Comparison of ENCODE assay signal across 19 mouse cellular contexts in the genomic region with DNA sequence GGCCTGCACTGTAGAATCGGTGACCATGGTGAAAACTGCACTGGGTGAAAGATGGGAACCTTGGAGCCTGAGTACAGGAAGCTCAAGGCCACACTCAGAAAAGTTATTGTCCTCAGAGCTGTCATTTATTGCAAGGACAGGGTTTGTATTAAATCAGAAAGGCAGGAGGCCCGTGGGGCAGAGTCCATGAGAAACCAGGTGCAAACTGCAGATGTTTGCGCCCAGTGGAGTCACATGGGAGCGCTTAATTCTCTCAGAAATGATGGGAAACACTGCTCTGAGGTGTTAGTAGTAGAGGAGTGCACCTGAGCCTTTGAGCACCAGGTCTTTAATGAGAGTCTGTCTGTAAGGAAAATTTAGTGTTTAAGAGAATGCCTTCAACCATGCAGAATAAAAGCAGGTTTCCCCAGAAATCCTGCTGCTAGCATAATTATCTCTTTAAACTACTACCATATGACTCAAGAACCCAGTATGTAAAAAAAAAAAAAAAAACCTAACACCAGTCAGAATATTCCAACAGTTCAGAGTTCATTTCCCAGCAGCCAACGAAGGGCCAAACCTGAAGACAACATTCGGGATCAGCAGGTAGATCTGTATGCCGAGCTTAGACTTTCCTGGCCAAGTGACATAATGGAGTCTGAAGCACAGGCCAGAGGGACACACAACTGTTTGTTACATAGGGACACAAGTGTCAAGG. TPM values are rescaled to one million over a fixed set of nuclear protein-coding genes. Genes with fewer than 3 reads are reported as not detected.
DNase-seq lines count a peak whose midpoint lies in the region; ATAC-seq and TF ChIP-seq lines count a peak whose summit lies in the region.
"Had no signal": no experiment of that assay in that cellular context is flagged by ENCODE, and none has a peak within 500 bp of the region (broad histone marks: within the 10 kb centered on the region; RNA-seq: fewer than 3 reads in every experiment).

No protein-coding gene starts in this region.

- no peak overlapping the region for H3K4me2 ChIP-seq in kidney, embryonic 16.5 days (replicated peaks; ENCODE audit: low read depth, low read length)
- H3K4me2 ChIP-seq in intestine, embryonic 16.5 days (ENCODE audit: low read depth, low read length), result no peak overlapping the region
- no peak overlapping the region for H3K4me2 ChIP-seq in limb, embryonic 14.5 days (replicated peaks; ENCODE audit: low read depth, low read length, severe bottlenecking)
- no peak overlapping the region for H3K4me2 ChIP-seq in midbrain, embryonic 16.5 days (ENCODE audit: low read length)
- H3K4me2 ChIP-seq: forebrain, embryonic 13.5 days; heart, embryonic 15.5 days; kidney, embryonic 15.5 days; midbrain, embryonic 15.5 days had no signal

- ATAC-seq in kidney, embryonic 16.5 days (ENCODE audit: low FRiP score, low TSS enrichment), result no peak
- peak; percentile 94 for ATAC-seq in intestine, embryonic 16.5 days
- peak; percentile 83 for ATAC-seq in limb, embryonic 14.5 days (ENCODE audit: low FRiP score, low read depth)
- no peak for ATAC-seq in midbrain, embryonic 16.5 days
- ATAC-seq: forebrain, embryonic 13.5 days; midbrain, embryonic 15.5 days had no signal

- 63% methylated on average over 7 of the region's 7 CpGs for WGBS in kidney, adult 2 months
- 76% methylated on average over 7 of the region's 7 CpGs for WGBS in kidney, embryonic 16.5 days
- WGBS in intestine, embryonic 16.5 days, result 66% methylated on average over 7 of the region's 7 CpGs
- WGBS in limb, embryonic 14.5 days, result 30% methylated on average over 7 of the region's 7 CpGs
- 83% methylated on average over 7 of the region's 7 CpGs for WGBS in midbrain, embryonic 16.5 days

- H3K4me3 ChIP-seq in kidney, adult 2 months (ENCODE audit: insufficient read depth, low read depth, low read length), result no peak overlapping the region
- no peak overlapping the region for H3K4me3 ChIP-seq in kidney, embryonic 16.5 days (ENCODE audit: low read length)
- no peak overlapping the region for H3K4me3 ChIP-seq in intestine, embryonic 16.5 days (ENCODE audit: low read length)
- no peak overlapping the region for H3K4me3 ChIP-seq in limb, embryonic 14.5 days (replicated peaks; ENCODE audit: low read length)
- no peak overlapping the region for H3K4me3 ChIP-seq in midbrain, embryonic 16.5 days (ENCODE audit: low read depth, low read length)
- H3K4me3 ChIP-seq: forebrain, embryonic 13.5 days; heart, embryonic 15.5 days; hindbrain, embryonic 10.5 days; kidney, embryonic 15.5 days; megakaryocyte, embryonic 14.5 days; midbrain, embryonic 15.5 days had no signal

- no peaks in the 10 kb centered on the region for H3K9me3 ChIP-seq in kidney, embryonic 16.5 days (ENCODE audit: low read length)
- H3K9me3 ChIP-seq in intestine, embryonic 16.5 days (ENCODE audit: control insufficient read depth, low read length), result no peaks in the 10 kb centered on the region
- no peaks in the 10 kb centered on the region for H3K9me3 ChIP-seq in limb, embryonic 14.5 days (ENCODE audit: control insufficient read depth, low read length)
- H3K9me3 ChIP-seq in midbrain, embryonic 16.5 days (replicated peaks; ENCODE audit: control insufficient read depth, low read length, poor library complexity, severe bottlenecking), result no peaks in the 10 kb centered on the region
- H3K9me3 ChIP-seq: forebrain, embryonic 13.5 days; heart, embryonic 15.5 days; hindbrain, embryonic 10.5 days; kidney, embryonic 15.5 days; megakaryocyte, embryonic 14.5 days; midbrain, embryonic 15.5 days had no signal

- TF ChIP-seq CTCF in kidney, adult 2 months (conservative IDR thresholded peaks at IDR 0.05; ENCODE audit: insufficient read depth, insufficient read length, low read depth, low read length), result no peak

- peak; percentile 8 for DNase-seq in kidney, adult 2 months
- peak; percentile 3 for DNase-seq in adrenal gland, postnatal 25 days
- peak; percentile 17 for DNase-seq in limb, embryonic 14.5 days (ENCODE audit: low spot score)
- no peak for DNase-seq in left cerebral cortex, postnatal 25 days (ENCODE audit: low spot score in 2 of 2)
- no peak for DNase-seq in spleen, postnatal 36 days (ENCODE audit: low spot score in 2 of 2)
- DNase-seq: cerebellum, adult 9-10 months; gastrocnemius, postnatal 25 days; lung, adult 18-20 months; lung, postnatal 14 days; thymus, adult 18-20 months had no signal

- intact Hi-C loops in left cerebral cortex, postnatal 25 days (cut with DNase I), result loop anchor here (10.0 kb wide), 1 partner anchor 665 kb away; no protein-coding TSS in a partner anchor

- H3K27ac ChIP-seq in kidney, adult 2 months (ENCODE audit: insufficient read depth, low read depth, low read length), result no peak overlapping the region
- H3K27ac ChIP-seq in kidney, embryonic 16.5 days (ENCODE audit: low read length), result no peak overlapping the region
- peak overlapping the region; percentile 59 for H3K27ac ChIP-seq in intestine, embryonic 16.5 days (ENCODE audit: low read length)
- no peak overlapping the region for H3K27ac ChIP-seq in limb, embryonic 14.5 days (replicated peaks; ENCODE audit: low read depth, low read length)
- no peak overlapping the region for H3K27ac ChIP-seq in midbrain, embryonic 16.5 days (ENCODE audit: low read length)
- H3K27ac ChIP-seq: forebrain, embryonic 13.5 days; heart, embryonic 15.5 days; hindbrain, embryonic 10.5 days; kidney, embryonic 15.5 days; midbrain, embryonic 15.5 days had no signal

- no peak for TF ChIP-seq POLR2A in kidney, adult 2 months (IDR thresholded peaks at IDR 0.05; ENCODE audit: low read depth, low read length)
- TF ChIP-seq POLR2A in limb, embryonic 14.5 days (IDR thresholded peaks at IDR 0.05; ENCODE audit: borderline replicate concordance, extremely low read depth, insufficient read depth, insufficient read length), result no peak

- no peaks in the 10 kb centered on the region for H3K36me3 ChIP-seq in kidney, adult 2 months (ENCODE audit: control insufficient read depth, insufficient read depth, low read length)
- no peaks in the 10 kb centered on the region for H3K36me3 ChIP-seq in kidney, embryonic 16.5 days (ENCODE audit: insufficient read depth, low read length)
- H3K36me3 ChIP-seq in intestine, embryonic 16.5 days (ENCODE audit: control insufficient read depth, insufficient read depth, low read length), result no peaks in the 10 kb centered on the region
- no peaks in the 10 kb centered on the region for H3K36me3 ChIP-seq in limb, embryonic 14.5 days (ENCODE audit: control insufficient read depth, insufficient read depth, low read length)
- H3K36me3 ChIP-seq in midbrain, embryonic 16.5 days (ENCODE audit: control insufficient read depth, insufficient read depth, low read length), result no peaks in the 10 kb centered on the region
- H3K36me3 ChIP-seq: heart, embryonic 15.5 days; hindbrain, embryonic 10.5 days; kidney, embryonic 15.5 days; midbrain, embryonic 15.5 days had no signal

- H3K4me1 ChIP-seq in kidney, adult 2 months (ENCODE audit: control insufficient read depth, insufficient read depth, low read length), result no peaks in the 10 kb centered on the region
- H3K4me1 ChIP-seq in kidney, embryonic 16.5 days (ENCODE audit: insufficient read depth, low read length), result no peaks in the 10 kb centered on the region
- no peaks in the 10 kb centered on the region for H3K4me1 ChIP-seq in intestine, embryonic 16.5 days (ENCODE audit: control insufficient read depth, insufficient read depth, low read length)
- peaks cover 11% of the 10 kb centered on the region; the same call in 1 of the 2 replicates for H3K4me1 ChIP-seq in limb, embryonic 14.5 days (ENCODE audit: control insufficient read depth, insufficient read depth, low read length)
- no peaks in the 10 kb centered on the region for H3K4me1 ChIP-seq in midbrain, embryonic 16.5 days (ENCODE audit: control insufficient read depth, insufficient read depth, low read length)
- H3K4me1 ChIP-seq: forebrain, embryonic 13.5 days; heart, embryonic 15.5 days; hindbrain, embryonic 10.5 days; kidney, embryonic 15.5 days; midbrain, embryonic 15.5 days had no signal

- no peak overlapping the region for H3K9ac ChIP-seq in kidney, embryonic 16.5 days (replicated peaks; ENCODE audit: low read length)
- H3K9ac ChIP-seq in intestine, embryonic 16.5 days (ENCODE audit: low read depth, low read length), result no peak overlapping the region
- H3K9ac ChIP-seq in limb, embryonic 14.5 days (ENCODE audit: low read depth, low read length, severe bottlenecking), result no peak overlapping the region
- no peak overlapping the region for H3K9ac ChIP-seq in midbrain, embryonic 16.5 days (ENCODE audit: low read depth, low read length)
- H3K9ac ChIP-seq: forebrain, embryonic 13.5 days; heart, embryonic 15.5 days; kidney, embryonic 15.5 days; midbrain, embryonic 15.5 days had no signal

- H3K27me3 ChIP-seq in kidney, adult 2 months (replicated peaks; ENCODE audit: control insufficient read depth, insufficient read depth, low read length), result no peaks in the 10 kb centered on the region; the same call in 1 of the 2 replicates
- H3K27me3 ChIP-seq in kidney, embryonic 16.5 days (ENCODE audit: insufficient read depth, low read length), result no peaks in the 10 kb centered on the region
- no peaks in the 10 kb centered on the region for H3K27me3 ChIP-seq in intestine, embryonic 16.5 days (replicated peaks; ENCODE audit: control insufficient read depth, insufficient read depth, low read length)
- H3K27me3 ChIP-seq in limb, embryonic 14.5 days (ENCODE audit: control insufficient read depth, insufficient read depth, low read length), result no peaks in the 10 kb centered on the region
- H3K27me3 ChIP-seq in midbrain, embryonic 16.5 days (ENCODE audit: control insufficient read depth, insufficient read depth, low read depth, low read length), result no peaks in the 10 kb centered on the region
- H3K27me3 ChIP-seq: forebrain, embryonic 13.5 days; heart, embryonic 15.5 days; kidney, embryonic 15.5 days; midbrain, embryonic 15.5 days had no signal

RNA-seq across cellular contexts. Expression of a gene that starts 56.6 kb away (rescaled TPM):
- polyA plus RNA-seq in kidney, adult 2 months (2012; rRNA removed), result 194 and 211 TPM in 2 replicates
- polyA plus RNA-seq in kidney, embryonic 16.5 days (2015; fragmentation: Nextera tagmentation; extraction: Ambion mirVana), result 489 and 497 TPM in 2 replicates
- 122 and 146 TPM in 2 replicates for total RNA-seq in adrenal gland, postnatal 25 days (2021)
- polyA plus RNA-seq in intestine, embryonic 16.5 days (2015; fragmentation: Nextera tagmentation; extraction: Ambion mirVana), result 370 and 392 TPM in 2 replicates
- 1,568 and 2,459 TPM in 2 replicates for polyA plus RNA-seq in limb, embryonic 14.5 days (2012; rRNA removed)
- polyA plus RNA-seq in limb, embryonic 14.5 days (2014; fragmentation: Nextera tagmentation; extraction: Ambion mirVana), result 1,202 and 1,226 TPM in 2 replicates
- 10 to 100 TPM; 56.3 to 56.4 TPM for total RNA-seq in left cerebral cortex, postnatal 25 days (2021)
- 306 and 363 TPM in 2 replicates for polyA plus RNA-seq in midbrain, embryonic 16.5 days (2015; fragmentation: Nextera tagmentation; extraction: Ambion mirVana)

Comparison
In these comparisons a context has a peak if more than half of its experiments do, and no peak if none do; other contexts are left out.
1. DNase-seq: peak in kidney, adult 2 months (single experiment), adrenal gland, postnatal 25 days (single experiment) and limb, embryonic 14.5 days (single experiment); none in left cerebral cortex, postnatal 25 days (0 of 2) and spleen, postnatal 36 days (0 of 2).
2. ATAC-seq: peak in intestine, embryonic 16.5 days (single experiment) and limb, embryonic 14.5 days (single experiment); none in kidney, embryonic 16.5 days (single experiment) and midbrain, embryonic 16.5 days (single experiment).